Mouse (Mus musculus): ENCODE results near the gene Dsp.

The Dsp gene

GRCm38 (mm10) chr13:38151069-38151588 is at the start of gene Dsp:
Gene Dsp, plus strand, starts transcription at chr13:38151294.
- DNase-seq (ENCODE audit: low spot score): no peak

GRCm38 (mm10) chr13:38103406-38103805 is 47.7 kb upstream of the Dsp start:
- DNase-seq (ENCODE audit: low spot score): no peak

GRCm38 (mm10) chr13:38104501-38104900 is 46.6 kb upstream of the Dsp start:
- no peak for DNase-seq (ENCODE audit: low spot score)

- DNase-seq (ENCODE audit: low spot score): no peak
These were observed 42.0 kb upstream of the Dsp start for GRCm38 (mm10) chr13:38109081-38109480.

- DNase-seq (ENCODE audit: low spot score): no peak
These were observed 28.8 kb upstream of the Dsp start for GRCm38 (mm10) chr13:38122321-38122720.

- no peak for DNase-seq (ENCODE audit: low spot score)
These were observed 27.4 kb upstream of the Dsp start for GRCm38 (mm10) chr13:38123666-38124065.

- DNase-seq (ENCODE audit: low spot score): no peak
These were observed 23.4 kb upstream of the Dsp start for GRCm38 (mm10) chr13:38127683-38128082.

- DNase-seq (ENCODE audit: low spot score): no peak
These were observed 22.8 kb upstream of the Dsp start for GRCm38 (mm10) chr13:38128246-38128645.

- no peak for DNase-seq (ENCODE audit: low spot score)
These were observed 21.6 kb upstream of the Dsp start for GRCm38 (mm10) chr13:38129492-38129891.

GRCm38 (mm10) chr13:38130116-38130515 is 21.0 kb upstream of the Dsp start:
- DNase-seq (ENCODE audit: low spot score): no peak

- no peak for DNase-seq (ENCODE audit: low spot score)
These were observed 18.0 kb upstream of the Dsp start for GRCm38 (mm10) chr13:38133016-38133528.

- DNase-seq (ENCODE audit: low spot score): no peak
These were observed 10.6 kb upstream of the Dsp start for GRCm38 (mm10) chr13:38140521-38140920.

GRCm38 (mm10) chr13:38144962-38145713 is 6.0 kb upstream of the Dsp start:
- no peak for DNase-seq (ENCODE audit: low spot score)

- no peak for DNase-seq (ENCODE audit: low spot score)
These were observed 2.7 kb upstream of the Dsp start for GRCm38 (mm10) chr13:38148348-38148747.

GRCm38 (mm10) chr13:38151671-38152428 is 756 bp downstream of the Dsp start:
- no peak for DNase-seq (ENCODE audit: low spot score)

GRCm38 (mm10) chr13:38152429-38153035 is 1.4 kb downstream of the Dsp start:
- DNase-seq (ENCODE audit: low spot score): no peak

- DNase-seq (ENCODE audit: low spot score): no peak
These were observed 4.4 kb downstream of the Dsp start for GRCm38 (mm10) chr13:38155523-38155922.

GRCm38 (mm10) chr13:38157635-38158034 is 6.5 kb downstream of the Dsp start:
- DNase-seq (ENCODE audit: low spot score): no peak

GRCm38 (mm10) chr13:38162002-38162401 is 10.9 kb downstream of the Dsp start:
- DNase-seq (ENCODE audit: low spot score): no peak

GRCm38 (mm10) chr13:38162668-38163067 is 11.6 kb downstream of the Dsp start:
- DNase-seq (ENCODE audit: low spot score): peak; percentile 68

- peak; percentile 9 for DNase-seq (ENCODE audit: low spot score)
These were observed 13.8 kb downstream of the Dsp start for GRCm38 (mm10) chr13:38164932-38165331.

- no peak for DNase-seq (ENCODE audit: low spot score)
These were observed 16.0 kb downstream of the Dsp start for GRCm38 (mm10) chr13:38167056-38167455.
